Mouse (Mus musculus) spleen, adult 2 months (tissue): ENCODE results near the gene Kntc1.

Experiments used
- CTCF ChIP-seq: fragments of 200-500 bp; IDR thresholded peaks from 2 replicates; pipeline ENCODE4 v1.5.1; 2011; ENCODE audit warnings: mild to moderate bottlenecking, inconsistent platforms; ENCODE audit not compliant: insufficient read depth, insufficient read length, insufficient replicate concordance; ENCODE audit errors: extremely low read depth
- POLR2A ChIP-seq: fragments of 200-500 bp; IDR thresholded peaks from 2 replicates; pipeline ENCODE4 v1.6.1; 2011; ENCODE audit warnings: low read depth, low read length, inconsistent platforms

- TF ChIP-seq CTCF (no peak), POLR2A (no peak)
Observed at GRCm38 (mm10) chr5:123788976-123789375, 39.5 kb downstream of the Kntc1 start.
